Mouse (Mus musculus) myocyte (in vitro differentiated cells): ENCODE data around the gene Rpusd4.

Source experiments
- CEBPB ChIP-seq: IDR thresholded peaks from 2 replicates; pipeline ENCODE4 v1.6.1; 2011; ENCODE audit warnings: mild to moderate bottlenecking, moderate library complexity; ENCODE audit not compliant: poor library complexity, insufficient read depth, severe bottlenecking
- E2F4 ChIP-seq: IDR thresholded peaks from one replicate; pipeline ENCODE4 v1.6.1; 2011; ENCODE audit warnings: mild to moderate bottlenecking, control low read depth, moderate library complexity; ENCODE audit not compliant: insufficient read depth
- MAX ChIP-seq: IDR thresholded peaks from one replicate; pipeline ENCODE4 v1.6.1; 2011; ENCODE audit warnings: low read depth, mild to moderate bottlenecking, control low read depth
- MYOD1 ChIP-seq, 3 experiments: IDR thresholded peaks; one replicate each; pipeline ENCODE4 v1.6.1; 2011; ENCODE audit warnings: control low read depth in 2 of 3, low read depth in 2 of 3, mild to moderate bottlenecking in 2 of 3, moderate library complexity in 1 of 3; ENCODE audit not compliant: insufficient read length in 2 of 3, control insufficient read depth in 1 of 3
- POLR2A ChIP-seq: IDR thresholded peaks from one replicate; pipeline ENCODE4 v1.6.1; 2011; ENCODE audit warnings: low read depth, mild to moderate bottlenecking, control low read depth, moderate library complexity; ENCODE audit not compliant: insufficient read length
- POLR2AphosphoS2 ChIP-seq: IDR thresholded peaks from one replicate; pipeline ENCODE4 v1.6.1; 2011; ENCODE audit warnings: low read depth, control low read depth; ENCODE audit not compliant: insufficient read length
- SRF ChIP-seq: IDR thresholded peaks from one replicate; pipeline ENCODE4 v1.6.1; 2011; ENCODE audit warnings: low read depth; ENCODE audit not compliant: control insufficient read depth, insufficient read length
- TCF12 ChIP-seq: IDR thresholded peaks from one replicate; pipeline ENCODE4 v1.6.1; 2011; ENCODE audit warnings: mild to moderate bottlenecking, control low read depth; ENCODE audit not compliant: poor library complexity, insufficient read depth, severe bottlenecking
- TCF3 ChIP-seq: IDR thresholded peaks from one replicate; pipeline ENCODE4 v1.6.1; 2011; ENCODE audit warnings: low read depth, control low read depth; ENCODE audit not compliant: insufficient read length
- USF1 ChIP-seq: IDR thresholded peaks from one replicate; pipeline ENCODE4 v1.6.1; 2011; ENCODE audit warnings: low read depth, mild to moderate bottlenecking, control low read depth, moderate library complexity

DNA sequence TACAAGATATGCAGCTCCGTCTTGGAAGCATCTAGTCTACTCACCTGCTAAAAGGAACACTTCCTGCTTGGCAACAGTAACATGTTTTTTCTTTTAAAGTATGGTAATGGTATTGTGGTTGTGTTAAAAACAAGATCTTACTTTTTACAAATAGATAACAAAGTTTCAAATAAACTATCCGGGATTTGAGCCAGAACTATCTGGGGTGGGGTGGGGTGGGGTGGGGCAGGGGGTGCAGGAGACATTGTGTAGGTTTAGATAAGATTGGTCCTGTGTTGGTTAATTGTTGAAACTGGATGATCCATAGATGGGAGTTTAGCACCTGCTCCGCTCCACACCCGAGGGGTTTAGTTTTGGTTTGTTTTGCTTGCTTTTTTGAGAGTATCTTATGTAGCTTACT lies 5.2 kb upstream of the Rpusd4 start:
- no peak for TF ChIP-seq POLR2A
- TF ChIP-seq USF1 = no peak
- no peak for TF ChIP-seq TCF3
- no peak for TF ChIP-seq MAX
- no peak for TF ChIP-seq SRF
- TF ChIP-seq POLR2AphosphoS2 = no peak
- TF ChIP-seq CEBPB = no peak
- no peak for TF ChIP-seq E2F4
- TF ChIP-seq MYOD1 (IDR thresholded peaks at IDR 0.05; ENCODE audit: control insufficient read depth in 1 of 3, insufficient read length in 2 of 3, low read depth in 2 of 3) = no peak
- TF ChIP-seq TCF12 = no peak
